In the genomic region with DNA sequence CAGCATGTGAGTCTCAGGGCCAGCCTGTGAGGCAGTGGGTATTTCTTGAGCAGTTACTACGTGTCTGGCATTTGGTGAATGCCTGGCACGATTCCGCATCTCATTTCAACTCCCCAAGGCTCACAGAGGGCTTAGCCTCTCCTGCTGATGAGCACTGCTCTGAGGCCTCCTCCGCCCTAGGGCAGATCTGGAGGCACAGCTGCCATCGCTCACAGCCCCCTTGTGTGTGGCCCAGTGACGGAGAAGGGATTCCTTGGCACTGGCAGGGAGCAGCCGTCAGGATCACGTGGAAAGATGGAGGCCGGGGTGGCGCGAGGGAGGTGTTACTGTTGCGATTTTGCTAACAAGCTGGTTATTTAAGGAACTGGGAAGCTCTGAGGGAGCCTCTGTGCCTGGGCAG, we compare ENCODE assay signal across 10 mouse cellular contexts. TPM values are rescaled to one million over a fixed set of nuclear protein-coding genes. Genes with fewer than 3 reads are reported as not detected.
A peak's percentile ranks its signal among the peaks of the same experiment; 100 is the strongest.
DNase-seq lines count a peak whose midpoint lies in the region.
"Had no signal": no experiment of that assay in that cellular context is flagged by ENCODE, and none has a peak within 500 bp of the region (broad histone marks: within the 10 kb centered on the region; RNA-seq: fewer than 3 reads in every experiment).

No protein-coding gene starts in this region.

- no peaks in the 10 kb centered on the region for H3K36me3 ChIP-seq in hindbrain, embryonic 10.5 days

- no peak overlapping the region for H3K4me3 ChIP-seq in hindbrain, embryonic 10.5 days

- intact Hi-C loops in left cerebral cortex, postnatal 10 days (cut with DNase I), result no loop called here
- intact Hi-C loops in heart, postnatal 25 days (cut with DNase I), result no loop called here
- intact Hi-C loops in heart, postnatal 36 days (cut with DNase I), result no loop called here

- H3K27me3 ChIP-seq in hindbrain, embryonic 10.5 days (ENCODE audit: insufficient read depth, poor library complexity, severe bottlenecking), result 0 out of 2 replicates have a peak, but pooled peaks cover 5% of the 10 kb centered on the region

- H3K9me3 ChIP-seq in hindbrain, embryonic 10.5 days, result no peaks in the 10 kb centered on the region

- no peak overlapping the region for H3K27ac ChIP-seq in hindbrain, embryonic 10.5 days

- DNase-seq in embryo, embryonic 11 days, result peak; percentile 19
- DNase-seq in embryo, embryonic 10.5 days (ENCODE audit: low spot score), result no peak
- peak; percentile 23 for DNase-seq in hindbrain, embryonic 10.5 days (ENCODE audit: low spot score)
- DNase-seq in left cerebral cortex, postnatal 10 days (ENCODE audit: extremely low spot score in 1 of 2, low spot score in 2 of 2), result peak; percentile 85 to 87
- peak; percentile 69 for DNase-seq in retina, postnatal 1 day
- DNase-seq in adrenal gland, postnatal 10 days, result no peak
- DNase-seq in heart, postnatal 25 days (ENCODE audit: low spot score), result no peak
- DNase-seq in heart, postnatal 36 days, result no peak
- DNase-seq: B cell, adult 2 months; kidney, postnatal 14 days had no signal

- peaks cover 21% of the 10 kb centered on the region for H3K4me1 ChIP-seq in hindbrain, embryonic 10.5 days (replicated peaks)

- 52% methylated on average over 12 of the region's 12 CpGs for WGBS in hindbrain, embryonic 10.5 days

RNA-seq across cellular contexts. Expression of a gene that starts 52.7 kb away (rescaled TPM):
- 133 and 197 TPM in 2 replicates for polyA plus RNA-seq in hindbrain, embryonic 10.5 days (2016; fragmentation: Nextera tagmentation; extraction: Ambion mirVana)
- 100 to 1,000 TPM; 240 to 258 TPM for total RNA-seq in left cerebral cortex, postnatal 10 days (2021)
- 10 to 100 TPM; 36.9 to 40.3 TPM for total RNA-seq in adrenal gland, postnatal 10 days (2021)
- total RNA-seq in heart, postnatal 25 days (2021), result 10 to 100 TPM; 30.1 to 41.8 TPM
- 10 to 100 TPM; 35.5 to 38.2 TPM for total RNA-seq in heart, postnatal 36 days (2021)

Comparison
In these comparisons a context has a peak if more than half of its experiments do, and no peak if none do; other contexts are left out.
1. DNase-seq: peak in embryo, embryonic 11 days (single experiment), hindbrain, embryonic 10.5 days (single experiment), left cerebral cortex, postnatal 10 days (2 of 2) and retina, postnatal 1 day (single experiment); none in embryo, embryonic 10.5 days (single experiment), adrenal gland, postnatal 10 days (single experiment), heart, postnatal 25 days (single experiment) and heart, postnatal 36 days (0 of 2).
2. RNA of a gene that starts 52.7 kb away (total RNA-seq): 240 to 258 TPM in left cerebral cortex, postnatal 10 days; 30.1 to 41.8 TPM in heart, postnatal 25 days, 36.9 to 40.3 TPM in adrenal gland, postnatal 10 days and 35.5 to 38.2 TPM in heart, postnatal 36 days; every median in the first group is over 4 times any median in the second.